Mouse (Mus musculus) left cerebral cortex, postnatal 10 days (tissue): ENCODE measurements at regions not wholly inside any gene's neighbourhood (a gene's known extent, or its start where the extent isn't known, plus 50 kb on each side); places are given as distances from the start of the nearest gene placed in this dataset.

Experiments
- DNase-seq, 2 experiments: peaks; one replicate each; pipeline ENCODE4 v3.0.0; 2021 to 2022; ENCODE audit warnings: low spot score in 2 of 2, mixed read lengths in 1 of 2; ENCODE audit errors: extremely low spot score in 1 of 2
- intact Hi-C: fragments of 180-260 bp; cut with DNase I; formaldehyde crosslinking; loops from one replicate; pipeline ENCODE4 v1.15.1; 2025

GRCm38 (mm10) chr4:56039327-56039726 is 507.1 kb upstream of the Klf4 start:
- DNase-seq = no peak
- intact Hi-C loops = no loop called here

- DNase-seq = no peak
- intact Hi-C loops = no loop called here
Observed at GRCm38 (mm10) chr4:56036334-56036733, 504.1 kb upstream of the Klf4 start.

DNA sequence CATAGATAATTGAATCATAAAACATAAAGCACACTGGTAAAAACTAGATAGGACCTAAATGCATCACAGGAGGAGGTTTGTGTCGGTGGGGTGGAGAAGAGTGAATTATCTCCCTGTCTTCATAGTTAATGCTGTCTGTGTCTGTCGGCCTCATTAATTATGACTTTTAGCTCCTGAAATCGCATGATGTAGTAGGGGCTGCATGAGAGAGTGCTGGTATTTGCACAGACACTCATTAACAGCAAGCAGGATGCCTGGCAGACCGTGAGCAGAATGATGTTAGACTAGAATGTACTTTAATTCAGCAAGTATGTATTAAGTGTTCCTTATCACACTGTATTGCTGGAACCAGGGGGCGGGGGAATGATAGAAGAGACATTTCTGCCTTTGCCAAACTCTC is 503.3 kb upstream of the Klf4 start:
- no peak for DNase-seq
- intact Hi-C loops = no loop called here

DNA sequence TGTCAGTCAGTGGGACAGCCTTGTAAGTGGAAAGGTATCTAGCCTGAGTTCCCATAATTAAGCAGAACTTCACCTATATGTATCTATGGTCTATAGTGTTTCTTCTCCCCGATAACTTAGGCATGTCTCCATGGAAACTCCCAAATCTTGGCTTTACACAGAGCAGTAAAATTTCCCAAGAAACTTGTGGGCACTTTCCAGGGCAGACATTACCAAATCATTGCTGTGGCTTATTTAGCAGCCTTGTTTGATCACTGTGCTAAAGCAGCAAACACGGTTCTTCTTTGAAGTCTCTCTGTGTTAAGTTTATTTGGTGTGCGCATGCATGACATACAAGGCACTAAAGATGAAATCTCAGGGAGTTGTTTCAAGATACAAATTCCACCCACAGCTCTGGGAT is 496.2 kb upstream of the Klf4 start:
- intact Hi-C loops = no loop called here
- DNase-seq = no peak

DNA sequence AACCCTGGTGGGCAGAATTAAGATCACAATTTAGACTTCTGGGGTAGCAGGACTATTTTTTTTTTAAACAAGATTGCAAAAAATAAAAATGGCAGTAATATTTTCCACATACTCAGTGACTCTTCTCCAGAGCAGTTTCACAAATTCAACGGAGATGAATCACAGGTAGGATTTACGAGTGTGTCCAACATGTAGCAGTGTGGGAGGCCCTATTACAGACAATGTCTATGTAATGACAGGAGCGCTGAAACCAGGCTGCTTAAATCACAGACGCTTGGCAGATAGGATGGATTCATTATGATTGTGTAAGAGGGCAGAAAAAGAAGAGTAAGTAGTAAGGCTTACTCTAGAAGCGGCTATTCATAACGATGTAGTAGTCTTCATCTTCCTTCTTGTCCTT is 495.0 kb upstream of the Klf4 start:
- intact Hi-C loops = no loop called here
- DNase-seq = no peak

DNA sequence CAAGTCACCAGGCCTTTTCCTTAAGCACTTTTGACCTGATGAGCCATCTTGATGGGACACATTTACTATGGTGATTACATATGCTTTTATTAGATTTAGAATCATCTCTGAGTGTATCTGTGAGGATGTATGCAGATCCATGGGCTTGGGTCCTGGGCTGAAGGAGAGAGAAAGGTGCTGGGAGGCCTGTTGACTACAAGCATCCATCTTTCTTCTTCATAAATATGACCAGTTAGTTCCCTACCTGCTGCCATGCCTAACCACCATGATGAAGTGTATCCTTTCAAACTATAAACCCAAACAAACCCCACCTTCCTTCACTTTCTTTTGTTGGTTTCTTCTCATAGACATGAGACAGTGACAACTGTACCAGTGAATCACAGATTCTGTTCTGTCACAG is 492.2 kb upstream of the Klf4 start:
- no peak for DNase-seq
- intact Hi-C loops = no loop called here

- DNase-seq = no peak
- intact Hi-C loops = no loop called here
Observed at GRCm38 (mm10) chr4:56018212-56018611, 485.9 kb upstream of the Klf4 start.

GRCm38 (mm10) chr4:56015481-56015880 is 483.2 kb upstream of the Klf4 start:
- intact Hi-C loops = no loop called here
- no peak for DNase-seq

GRCm38 (mm10) chr4:56008287-56008686 is 476.0 kb upstream of the Klf4 start:
- no peak for DNase-seq
- intact Hi-C loops = no loop called here

GRCm38 (mm10) chr4:56004227-56004626 is 472.0 kb upstream of the Klf4 start:
- no peak for DNase-seq
- intact Hi-C loops = no loop called here

- DNase-seq = peak; percentile 25 to 32
- intact Hi-C loops = no loop called here
Observed at GRCm38 (mm10) chr4:56001312-56001731, 469.1 kb upstream of the Klf4 start.

DNA sequence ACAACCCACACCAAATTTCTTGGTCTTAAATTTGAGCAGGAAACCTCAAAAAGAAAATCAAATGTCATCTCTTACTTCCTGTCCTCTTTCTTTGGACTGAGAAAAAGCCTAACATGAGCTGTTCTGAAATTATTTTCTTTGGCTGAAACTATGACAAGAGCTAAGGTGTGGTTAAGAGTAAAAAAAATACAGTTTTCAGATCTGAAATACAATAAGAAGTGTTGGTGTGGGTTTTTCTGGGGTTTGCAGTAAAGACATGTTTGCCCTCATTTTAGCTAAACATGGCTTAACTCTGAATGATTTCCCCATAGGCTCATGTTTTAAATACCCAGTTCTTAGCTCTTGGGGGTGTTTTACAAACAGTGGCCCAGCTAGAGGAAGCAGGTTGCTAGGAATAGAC is 451.8 kb upstream of the Klf4 start:
- no peak for DNase-seq
- intact Hi-C loops = no loop called here

GRCm38 (mm10) chr4:55978539-55978938 is 446.3 kb upstream of the Klf4 start:
- no peak for DNase-seq
- intact Hi-C loops = no loop called here

DNA sequence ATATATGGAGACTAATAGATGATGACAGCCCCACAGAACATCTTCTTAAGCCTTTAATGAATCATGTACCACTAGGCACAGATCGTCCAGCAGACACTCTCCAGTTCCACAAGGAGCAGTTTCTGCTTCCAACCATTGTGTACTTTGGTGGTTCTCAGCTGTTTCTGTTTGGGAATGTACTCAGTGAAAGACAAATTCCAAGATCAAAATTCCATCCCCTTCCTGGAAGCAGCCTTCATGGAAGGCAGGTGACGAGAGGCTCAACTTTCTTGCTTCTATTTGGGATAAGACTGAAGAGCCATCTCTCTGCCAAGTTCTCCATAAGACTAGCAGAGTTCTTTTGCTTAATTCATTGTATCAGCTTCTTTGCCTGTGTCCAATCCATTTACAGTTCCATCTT is 444.0 kb upstream of the Klf4 start:
- DNase-seq = no peak
- intact Hi-C loops = no loop called here

- no peak for DNase-seq
- intact Hi-C loops = no loop called here
Observed at GRCm38 (mm10) chr4:55973706-55974105, 441.4 kb upstream of the Klf4 start.

- DNase-seq = peak in 1 of 2 experiments; percentile 11
- intact Hi-C loops = no loop called here
Observed at GRCm38 (mm10) chr4:55972235-55972819, 440.1 kb upstream of the Klf4 start.

DNA sequence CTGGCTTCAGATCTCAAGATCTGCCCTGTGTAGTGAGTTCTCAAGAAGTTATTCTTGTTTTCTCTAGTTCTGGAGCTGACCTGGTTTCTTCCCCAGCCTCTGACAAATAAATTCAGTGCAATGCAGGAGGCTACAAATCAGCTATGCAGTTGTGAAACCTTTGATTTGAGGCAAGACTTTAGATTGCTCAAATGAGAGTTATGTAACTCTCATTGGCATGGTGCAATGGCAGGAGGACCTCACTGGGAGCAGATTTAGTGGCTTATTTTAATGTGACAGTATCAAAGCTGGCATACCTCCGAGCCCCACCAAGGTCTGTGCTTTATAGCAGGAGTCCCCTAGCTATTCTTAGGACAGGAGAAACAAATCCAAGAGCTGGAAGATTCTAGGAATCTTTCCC is 427.8 kb upstream of the Klf4 start:
- DNase-seq = no peak
- intact Hi-C loops = no loop called here

DNA sequence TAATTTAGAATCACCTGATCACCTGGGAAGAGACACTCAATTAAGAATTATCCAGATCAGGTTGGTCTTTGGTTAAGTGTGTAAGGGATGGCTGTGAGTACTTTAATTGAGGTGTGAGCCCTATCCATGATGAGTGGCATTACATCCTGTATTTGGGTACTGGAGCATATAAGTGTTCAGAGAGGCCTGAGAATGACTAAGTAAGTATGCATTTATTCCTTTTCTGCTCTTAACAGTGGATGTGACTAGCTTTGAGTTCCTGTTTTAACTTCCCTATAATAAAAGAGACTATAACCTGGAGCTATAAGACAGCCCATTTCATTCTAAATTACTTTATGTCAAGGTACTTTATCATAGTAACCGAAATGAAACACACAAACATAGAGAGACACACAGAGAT is 421.4 kb upstream of the Klf4 start:
- intact Hi-C loops = no loop called here
- no peak for DNase-seq

GRCm38 (mm10) chr4:55952220-55952619 is 420.0 kb upstream of the Klf4 start:
- intact Hi-C loops = no loop called here
- DNase-seq = no peak

DNA sequence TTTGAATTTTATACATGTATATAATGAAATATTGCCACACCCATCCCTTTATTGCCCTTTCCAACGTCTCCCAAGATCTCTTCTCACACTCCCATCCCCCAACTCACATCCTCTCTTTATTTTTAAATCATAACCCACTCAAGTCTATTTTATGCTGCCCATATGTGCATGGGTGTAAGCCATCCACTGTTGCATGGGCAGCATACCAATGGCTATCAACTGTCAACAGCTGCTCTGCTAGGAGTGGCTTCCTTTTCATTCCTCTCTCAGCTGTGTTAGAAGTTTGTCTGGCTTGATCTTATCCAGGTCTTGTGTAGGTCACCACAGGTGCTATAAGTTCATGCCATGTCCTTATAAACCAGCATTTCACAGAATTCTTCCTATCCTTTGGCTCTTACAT is 409.2 kb upstream of the Klf4 start:
- intact Hi-C loops = no loop called here
- no peak for DNase-seq

GRCm38 (mm10) chr4:55938383-55938782 is 406.1 kb upstream of the Klf4 start:
- DNase-seq = no peak
- intact Hi-C loops = no loop called here

DNA sequence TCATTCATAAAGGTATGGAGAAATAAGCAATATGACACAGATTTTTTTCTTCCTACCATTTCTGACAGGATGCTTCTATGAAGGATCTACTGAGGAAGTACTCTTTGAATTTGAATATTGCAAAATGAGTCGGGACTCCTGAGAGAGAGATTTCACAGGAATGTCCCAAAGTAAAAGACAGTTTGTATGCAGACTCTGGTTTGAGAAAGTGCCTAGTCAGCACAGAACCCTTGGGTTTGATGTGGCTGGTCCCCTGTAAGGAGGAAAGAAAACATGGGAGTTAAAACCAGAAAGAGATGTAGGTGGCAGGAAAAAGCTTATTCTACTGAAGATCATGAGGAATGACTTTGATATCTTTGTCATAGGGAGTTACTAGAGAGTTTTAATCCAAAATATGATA is 405.6 kb upstream of the Klf4 start:
- intact Hi-C loops = no loop called here
- DNase-seq = no peak
